Mouse (Mus musculus) ovary, postnatal 36 days (tissue): ENCODE results near the gene Dnttip1.
"Not testable (repeated sequence)": the region's sequence is repeated elsewhere in the genome, so short reads cannot be mapped to it uniquely, and the experiment has no call there.

Source experiments
- DNase-seq: peaks from one replicate; pipeline ENCODE4 v3.0.0; 2022; ENCODE audit warnings: low spot score, mixed read lengths

Dnttip1 gene

GRCm38 (mm10) chr2:164781876-164782275 is 36.1 kb downstream of the Dnttip1 start:
- DNase-seq, result no peak

- no peak for DNase-seq
These were observed 38.3 kb downstream of the Dnttip1 start for GRCm38 (mm10) chr2:164783926-164784581.

GRCm38 (mm10) chr2:164784869-164785420 is 39.2 kb downstream of the Dnttip1 start:
- DNase-seq, result no peak

GRCm38 (mm10) chr2:164785481-164786387 is 40.0 kb downstream of the Dnttip1 start, which contains the start of gene Snx21:
Gene Snx21, plus strand, starts transcription at chr2:164785823.
- DNase-seq, result peak; percentile 93

GRCm38 (mm10) chr2:164786388-164786885 is 40.7 kb downstream of the Dnttip1 start:
- no peak for DNase-seq

- no peak for DNase-seq
These were observed 41.2 kb downstream of the Dnttip1 start for GRCm38 (mm10) chr2:164787032-164787431.

GRCm38 (mm10) chr2:164787779-164788178 is 42.0 kb downstream of the Dnttip1 start:
- DNase-seq, result no peak

- DNase-seq, result no peak
These were observed 42.6 kb downstream of the Dnttip1 start for GRCm38 (mm10) chr2:164788411-164788810.

- no peak for DNase-seq
These were observed 44.7 kb downstream of the Dnttip1 start for GRCm38 (mm10) chr2:164790451-164790850.

- DNase-seq, result no peak
These were observed 46.1 kb downstream of the Dnttip1 start for GRCm38 (mm10) chr2:164791841-164792261.

- no peak for DNase-seq
These were observed 46.8 kb downstream of the Dnttip1 start for GRCm38 (mm10) chr2:164792400-164793190.

GRCm38 (mm10) chr2:164793236-164793635 is 47.5 kb downstream of the Dnttip1 start:
- DNase-seq, result peak; percentile 50

GRCm38 (mm10) chr2:164793772-164794171 is 48.0 kb downstream of the Dnttip1 start:
- no peak for DNase-seq

GRCm38 (mm10) chr2:164794293-164794692 is 48.5 kb downstream of the Dnttip1 start:
- peak; percentile 81 for DNase-seq

GRCm38 (mm10) chr2:164795868-164796267 is 50.1 kb downstream of the Dnttip1 start:
- DNase-seq, result no peak

GRCm38 (mm10) chr2:164798554-164798953 is 52.8 kb downstream of the Dnttip1 start:
- not testable (repeated sequence) for DNase-seq

GRCm38 (mm10) chr2:164800252-164801004 is 54.6 kb downstream of the Dnttip1 start:
- DNase-seq, result no peak

- no peak for DNase-seq
These were observed 57.6 kb downstream of the Dnttip1 start for GRCm38 (mm10) chr2:164803201-164803920.

- DNase-seq, result no peak
These were observed 58.1 kb downstream of the Dnttip1 start for GRCm38 (mm10) chr2:164803921-164804313.
